Mouse (Mus musculus) adrenal gland, adult 2 months (tissue): Measurements from ENCODE around the gene Mpo. TPM values are rescaled to one million over a fixed set of nuclear protein-coding genes. Genes with fewer than 3 reads are reported as not detected.

ENCODE experiments used
- DNase-seq: peaks from one replicate; pipeline ENCODE4 v3.0.0; 2021
- polyA plus RNA-seq: library from polyadenylated mRNA; depleted of rRNA; stranded (reverse); fragments of >200 nt; gene quantifications from 2 replicates; pipeline ENCODE4 v1.2.3, GENCODE M21; 2012
- total RNA-seq, 2 experiments: library from RNA; stranded (reverse); gene quantifications; 2 replicates each; pipeline ENCODE4 v1.2.3; 2021

Mpo gene
- total and polyA plus RNA-seq, 3 experiments: 0.29 TPM; not detected in 2

DNA sequence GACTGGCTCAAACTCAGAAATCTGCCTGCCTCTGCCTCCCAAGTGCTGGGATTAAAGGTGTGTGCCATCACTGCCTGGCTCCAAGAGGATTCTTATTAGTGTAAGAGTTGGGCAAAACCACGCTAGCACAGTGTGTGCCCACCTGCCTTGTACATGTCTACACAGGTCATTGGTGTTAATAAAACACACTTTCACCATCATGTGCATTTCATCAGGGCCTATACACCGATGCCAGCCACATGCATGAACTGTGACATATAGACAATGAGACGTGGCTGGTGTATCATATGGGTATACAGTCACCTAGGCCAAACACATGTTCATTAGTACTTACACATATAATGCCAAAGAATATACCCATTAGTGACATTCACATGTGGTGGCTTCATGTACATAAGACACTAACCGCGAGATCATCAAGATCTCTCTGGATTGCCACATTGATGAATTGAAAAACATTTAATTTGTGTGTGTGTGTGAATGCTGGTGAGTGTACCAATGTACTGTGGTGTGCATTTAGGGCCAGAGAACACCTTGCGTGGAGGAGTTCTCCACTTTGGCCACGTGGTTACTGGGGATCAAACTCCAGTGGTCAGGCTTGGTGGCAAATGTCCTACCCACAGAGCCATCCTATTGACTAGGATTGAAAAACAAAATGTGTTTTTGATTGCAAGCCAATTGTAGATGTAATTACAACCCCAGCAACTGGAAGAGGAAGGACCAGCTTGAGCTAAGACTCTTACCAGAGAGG, 35.0 kb upstream of the Mpo start:
- no peak for DNase-seq

- no peak for DNase-seq
These were observed 34.3 kb upstream of the Mpo start for GRCm38 (mm10) chr11:87758957-87759608.

DNA sequence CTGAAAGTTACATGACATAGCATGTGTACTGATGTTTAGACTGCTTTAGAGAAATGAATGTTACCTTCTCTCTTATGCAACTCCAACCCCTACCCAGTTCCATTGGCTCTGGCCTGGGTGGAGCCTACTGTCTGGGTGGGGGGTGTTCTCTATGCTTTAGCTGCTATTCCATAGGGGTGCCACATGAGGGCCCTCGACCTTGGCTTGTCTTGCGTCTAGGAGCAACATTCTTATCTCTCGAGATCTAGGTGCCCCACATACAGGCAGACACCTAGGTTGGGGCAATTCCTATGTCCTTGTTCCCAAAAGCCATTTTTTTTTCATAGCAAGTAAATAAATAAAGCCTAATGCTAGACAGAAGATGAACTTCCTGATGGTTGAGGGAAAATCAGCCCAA, 33.8 kb upstream of the Mpo start:
- no peak for DNase-seq

DNA sequence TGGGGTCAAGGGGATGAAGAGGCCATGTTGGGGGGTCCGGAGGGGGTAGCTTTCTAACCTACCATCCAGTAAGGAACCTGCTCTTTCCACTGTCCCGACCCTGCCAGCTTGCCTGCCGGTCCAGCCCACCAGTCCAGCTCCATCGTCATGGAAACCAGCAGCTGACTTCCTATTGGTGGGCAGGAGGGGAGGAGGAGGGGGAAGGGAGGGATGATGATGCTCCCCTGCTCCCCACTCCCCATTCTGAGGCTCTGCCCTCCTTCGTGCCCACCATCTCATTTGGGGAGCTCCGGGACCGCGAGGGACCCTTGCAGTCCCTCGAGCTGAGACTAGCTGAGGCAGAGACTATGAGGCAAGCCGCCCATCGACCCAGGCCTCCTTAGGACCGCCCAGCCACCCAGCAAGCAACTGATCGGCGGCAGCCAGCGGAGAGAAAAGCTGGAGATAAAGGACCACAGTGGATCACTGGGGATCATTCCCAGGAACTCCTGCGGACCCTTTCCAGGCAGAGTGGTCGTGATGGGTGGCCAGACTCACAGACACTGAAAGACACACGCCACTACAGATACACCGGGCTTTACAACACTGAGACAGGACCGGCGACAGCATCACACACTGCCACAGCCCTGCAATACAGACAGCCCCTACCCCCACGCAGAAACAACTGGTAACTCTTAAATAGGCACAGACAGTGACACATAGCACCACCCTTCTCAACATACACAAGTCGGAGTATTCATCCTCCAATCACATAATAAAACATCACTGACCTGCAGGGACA, 32.9 kb upstream of the Mpo start, which contains the start of gene Tspoap1:
Gene Tspoap1, plus strand, starts transcription at position 241 of the 781 bp plus-strand sequence.
- no peak for DNase-seq

- no peak for DNase-seq
These were observed 32.1 kb upstream of the Mpo start for GRCm38 (mm10) chr11:87761181-87761721.

- DNase-seq: no peak
These were observed 31.3 kb upstream of the Mpo start for GRCm38 (mm10) chr11:87761806-87762701.

GRCm38 (mm10) chr11:87762702-87763385, 30.5 kb upstream of the Mpo start:
- DNase-seq: no peak

DNA sequence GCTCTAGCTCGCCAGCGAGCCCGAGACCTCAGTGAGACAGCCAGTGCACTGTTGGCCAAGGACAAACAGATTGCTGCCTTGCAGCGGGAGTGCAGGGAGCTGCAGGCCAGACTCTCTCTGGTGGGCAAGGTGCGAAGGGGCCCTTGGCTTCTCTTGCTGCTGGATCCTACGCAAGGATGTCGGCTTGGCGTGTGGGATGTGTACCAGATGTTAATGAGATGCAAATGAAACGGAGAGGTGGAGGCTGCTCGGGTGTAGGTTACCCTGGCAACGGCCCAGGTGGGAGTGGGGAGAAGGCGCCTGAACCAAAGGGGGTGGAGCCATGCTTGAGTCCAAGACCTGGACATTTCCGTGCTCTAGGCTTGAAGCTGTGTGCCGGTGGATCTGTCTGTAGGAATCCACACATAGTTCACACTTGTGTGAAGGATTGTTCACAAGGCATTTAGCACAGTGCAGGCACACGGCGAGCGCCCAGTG, 29.8 kb upstream of the Mpo start:
- peak; percentile 58 for DNase-seq

- DNase-seq: peak; percentile 71
These were observed 29.1 kb upstream of the Mpo start for GRCm38 (mm10) chr11:87763988-87764876.

- DNase-seq: no peak
These were observed 24.6 kb upstream of the Mpo start for GRCm38 (mm10) chr11:87768745-87769144.

DNA sequence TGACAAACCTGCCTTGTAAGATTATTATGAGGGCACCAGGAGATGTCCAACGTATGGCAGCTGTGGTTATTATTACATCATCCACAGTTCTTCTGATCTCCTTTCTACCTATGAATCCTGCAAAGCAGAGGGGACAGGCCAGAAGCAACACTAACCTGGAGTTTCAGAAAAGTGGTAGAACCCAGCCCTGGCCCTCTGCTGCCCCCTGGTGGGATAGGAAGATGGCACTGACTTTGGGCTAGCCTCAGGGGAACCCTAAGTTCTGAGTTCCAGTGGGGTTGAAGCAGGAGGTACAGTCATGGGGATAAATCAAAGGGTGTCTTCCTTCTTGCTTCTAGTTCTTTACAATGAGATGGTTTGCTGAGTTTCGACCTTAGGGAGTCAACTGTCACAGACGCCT, 22.4 kb upstream of the Mpo start:
- peak; percentile 72 for DNase-seq

GRCm38 (mm10) chr11:87772354-87772753, 21.0 kb upstream of the Mpo start:
- no peak for DNase-seq

- peak; percentile 68 for DNase-seq
These were observed 15.1 kb upstream of the Mpo start for GRCm38 (mm10) chr11:87778100-87778765.

DNA sequence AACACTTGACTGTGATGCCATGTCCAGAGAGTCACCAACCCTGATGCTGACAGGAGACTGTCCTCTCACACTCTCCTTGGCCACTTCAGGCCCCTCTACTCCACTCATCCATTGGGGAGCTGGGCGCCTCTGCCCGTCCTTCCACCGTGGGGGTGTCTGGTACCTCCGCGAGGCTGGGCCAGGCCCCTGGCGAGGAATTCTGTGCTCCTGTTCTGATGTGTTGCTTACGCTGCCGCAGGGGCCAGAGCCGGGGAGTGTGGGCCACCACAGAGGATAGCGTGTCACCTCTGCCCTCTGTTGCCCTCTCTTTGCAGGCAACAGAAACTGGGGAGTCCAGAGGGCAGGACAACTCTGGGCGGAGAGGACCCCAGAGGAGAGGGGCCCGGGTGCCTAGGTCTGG, 14.5 kb upstream of the Mpo start:
- DNase-seq: no peak

DNA sequence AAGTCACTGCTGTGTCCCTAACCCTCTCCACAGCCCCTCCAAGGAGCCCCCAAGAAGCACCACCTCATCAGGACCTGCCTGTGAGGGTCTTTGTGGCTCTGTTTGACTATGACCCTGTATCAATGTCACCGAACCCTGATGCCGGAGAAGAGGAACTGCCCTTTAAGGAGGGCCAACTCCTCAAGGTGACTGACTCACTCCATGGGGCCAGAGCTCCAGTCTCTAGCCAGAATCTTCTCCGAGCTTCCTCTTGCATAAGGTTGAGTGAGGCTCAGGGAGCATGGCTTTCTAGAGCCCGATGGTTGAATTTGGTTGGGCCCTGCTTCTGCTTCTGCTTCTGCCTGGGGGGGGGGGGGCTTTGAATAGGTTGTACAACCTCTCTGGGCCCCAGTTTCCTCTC, 14.0 kb upstream of the Mpo start:
- peak; percentile 52 for DNase-seq

DNA sequence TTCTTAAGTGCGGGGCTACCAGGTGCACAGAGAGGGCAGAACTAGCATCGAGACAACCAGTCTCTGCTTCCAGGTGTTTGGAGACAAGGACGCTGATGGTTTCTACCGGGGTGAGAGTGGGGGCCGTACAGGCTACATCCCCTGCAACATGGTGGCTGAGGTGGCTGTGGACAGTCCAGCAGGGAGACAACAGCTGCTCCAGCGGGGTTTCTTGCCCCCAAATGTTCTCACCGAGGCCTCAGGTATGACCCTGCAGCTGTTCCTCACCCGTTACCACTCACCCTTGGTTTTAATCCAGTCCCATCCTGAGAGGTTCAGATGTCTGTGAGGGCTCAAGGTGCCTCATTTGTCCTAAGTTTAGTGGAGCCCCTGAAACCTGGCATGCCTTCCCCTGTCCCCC, 13.3 kb upstream of the Mpo start:
- DNase-seq: no peak

- no peak for DNase-seq
These were observed 3.3 kb upstream of the Mpo start for GRCm38 (mm10) chr11:87790088-87790487.

DNA sequence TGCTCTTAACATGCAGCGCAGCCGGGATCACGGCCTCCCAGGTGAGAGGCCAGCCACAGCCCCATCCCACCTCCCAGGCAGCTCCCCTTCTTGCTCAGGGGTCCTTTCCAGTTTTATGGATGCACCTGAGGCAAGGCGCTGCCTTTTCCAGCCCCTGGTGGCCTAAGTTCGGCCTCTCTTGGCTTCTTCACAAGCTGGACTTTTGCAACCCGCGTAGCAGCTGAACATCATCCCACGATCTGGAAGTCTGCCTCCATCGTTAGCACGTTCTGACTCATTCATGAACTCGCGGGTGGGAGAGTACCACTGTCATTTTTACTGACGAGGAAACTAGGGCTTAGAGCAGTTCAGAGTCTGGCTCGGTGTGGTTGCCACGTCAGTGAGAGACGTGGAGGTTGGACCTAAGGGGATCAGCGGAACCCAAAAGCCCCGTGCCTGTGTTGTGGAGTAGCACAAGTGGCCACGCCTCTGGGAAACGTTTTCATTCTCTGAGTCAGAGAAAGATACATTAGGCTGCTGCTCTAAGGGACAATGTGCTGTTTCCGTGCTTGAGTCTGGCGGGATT, 8.4 kb downstream of the Mpo start:
- no peak for DNase-seq

- DNase-seq: peak; percentile 11
These were observed 9.2 kb downstream of the Mpo start for GRCm38 (mm10) chr11:87802621-87803020.
